In genomic region chr4:145286369-145287120, GRCm38 (mm10) we compare ENCODE assay signal across 8 mouse cellular contexts. TPM values are rescaled to one million over a fixed set of nuclear protein-coding genes. Genes with fewer than 3 reads are reported as not detected.
DNase-seq lines count a peak whose midpoint lies in the region; ATAC-seq and TF ChIP-seq lines count a peak whose summit lies in the region.

No protein-coding gene starts in this region.

- 44% methylated on average over 4 of the region's 4 CpGs for WGBS in intestine, postnatal 0 days

- no peaks in the 10 kb centered on the region for H3K4me1 ChIP-seq in intestine, postnatal 0 days (replicated peaks; ENCODE audit: control insufficient read depth, insufficient read depth, low read length)

- no peak overlapping the region for H3K4me2 ChIP-seq in intestine, postnatal 0 days (replicated peaks; ENCODE audit: low read depth)

- H3K27ac ChIP-seq in intestine, postnatal 0 days (ENCODE audit: low read depth, low read length), result no peak overlapping the region

- no peaks in the 10 kb centered on the region for H3K9me3 ChIP-seq in intestine, postnatal 0 days (ENCODE audit: control insufficient read depth)

- peak; percentile 90 for TF ChIP-seq CTCF in intestine, postnatal 0 days (IDR thresholded peaks at IDR 0.05; ENCODE audit: low read depth)

- peak; percentile 81 for DNase-seq in testis, postnatal 10 days (ENCODE audit: low spot score)
- DNase-seq in testis, postnatal 14 days (ENCODE audit: low spot score), result no peak
- DNase-seq in embryo, embryonic 11 days, result peak; percentile 78
- peak; percentile 37 for DNase-seq in gastrocnemius, postnatal 25 days
- peak; percentile 84 to 85 for DNase-seq in left cerebral cortex, postnatal 14 days (ENCODE audit: low spot score in 2 of 2)
- DNase-seq in mesoderm, embryonic 11.5 days (ENCODE audit: low read depth, low spot score), result peak; percentile 65
- DNase-seq in skeletal muscle tissue, adult 2 months (ENCODE audit: low read depth, low spot score), result peak; percentile 73

- no peak overlapping the region for H3K4me3 ChIP-seq in intestine, postnatal 0 days (ENCODE audit: low read depth, low read length)

- H3K9ac ChIP-seq in intestine, postnatal 0 days (ENCODE audit: low read depth, low read length), result no peak overlapping the region

- intact Hi-C loops in left cerebral cortex, postnatal 14 days (cut with DNase I), result loop anchor here (1.0 kb wide), 1 partner anchor 72 kb away; no protein-coding TSS in a partner anchor

- no peaks in the 10 kb centered on the region for H3K36me3 ChIP-seq in intestine, postnatal 0 days (ENCODE audit: control insufficient read depth, insufficient read depth)

- ATAC-seq in intestine, postnatal 0 days, result peak; percentile 60; the same call in 1 of the 2 replicates

- H3K27me3 ChIP-seq in intestine, postnatal 0 days (replicated peaks; ENCODE audit: control insufficient read depth, insufficient read depth, low read length), result no peaks in the 10 kb centered on the region

RNA-seq across cellular contexts. Expression of gene Tnfrsf8, which starts 28.4 kb away (rescaled TPM):
- total RNA-seq in gastrocnemius, postnatal 25 days (2021), result under 1 TPM in 1 of 2 experiments, not detected in 1; 0.08 TPM
- polyA plus RNA-seq in intestine, postnatal 0 days (2015; fragmentation: Nextera tagmentation; extraction: Ambion mirVana), result 0.04 and 0.08 TPM in 2 replicates
- 1 to 10 TPM in 1 of 2 experiments, under 1 TPM in 1; 0.68 to 1.2 TPM for total RNA-seq in left cerebral cortex, postnatal 14 days (2021)

RNA-seq across cellular contexts. Expression of gene Tnfrsf1b, which starts 39.9 kb away (rescaled TPM):
- 1 to 10 TPM; 2.2 to 3.7 TPM for total RNA-seq in gastrocnemius, postnatal 25 days (2021)
- polyA plus RNA-seq in intestine, postnatal 0 days (2015; fragmentation: Nextera tagmentation; extraction: Ambion mirVana), result 2.8 and 2.9 TPM in 2 replicates
- total RNA-seq in left cerebral cortex, postnatal 14 days (2021), result 1 to 10 TPM; 2.8 to 3.1 TPM
